Mouse (Mus musculus) G1E (cell line): ENCODE measurements around the gene Klf7.

Source experiments
- CTCF ChIP-seq: IDR thresholded peaks from 2 replicates; pipeline ENCODE4 v1.5.1; 2012; ENCODE audit warnings: low read depth, low read length, inconsistent platforms, mixed read lengths
- GATA1 ChIP-seq: IDR thresholded peaks from 2 replicates; pipeline ENCODE4 v1.6.1; 2012; ENCODE audit warnings: borderline replicate concordance, low read length, inconsistent platforms, mixed read lengths
- GATA2 ChIP-seq: IDR thresholded peaks from 2 replicates; pipeline ENCODE4 v1.6.1; 2012; ENCODE audit warnings: low read depth, low read length, inconsistent platforms, borderline replicate concordance
- POLR2AphosphoS5 ChIP-seq: IDR thresholded peaks from 2 replicates; pipeline ENCODE4 v1.6.1; 2012; ENCODE audit warnings: low read depth, low read length, inconsistent platforms; ENCODE audit not compliant: insufficient replicate concordance

- no peak for TF ChIP-seq POLR2AphosphoS5
- no peak for TF ChIP-seq CTCF
- no peak for TF ChIP-seq GATA1
- no peak for TF ChIP-seq GATA2
These were observed 141.3 kb downstream of the Klf7 start for GRCm38 (mm10) chr1:63980733-63981132.
